Mouse (Mus musculus) left cerebral cortex, adult 11 months (tissue): ENCODE results near the gene Ap2a2.
A peak's percentile ranks its signal among the peaks of the same experiment; 100 is the strongest.
"Not testable (repeated sequence)": the region's sequence is repeated elsewhere in the genome, so short reads cannot be mapped to it uniquely, and the experiment has no call there.

Source experiments
- DNase-seq: peaks from one replicate; pipeline ENCODE4 v3.0.0; 2022; ENCODE audit warnings: low spot score

Gene Ap2a2

GRCm38 (mm10) chr7:141662223-141662622 lies 100.2 kb downstream of the Ap2a2 start:
- DNase-seq: no peak

DNA sequence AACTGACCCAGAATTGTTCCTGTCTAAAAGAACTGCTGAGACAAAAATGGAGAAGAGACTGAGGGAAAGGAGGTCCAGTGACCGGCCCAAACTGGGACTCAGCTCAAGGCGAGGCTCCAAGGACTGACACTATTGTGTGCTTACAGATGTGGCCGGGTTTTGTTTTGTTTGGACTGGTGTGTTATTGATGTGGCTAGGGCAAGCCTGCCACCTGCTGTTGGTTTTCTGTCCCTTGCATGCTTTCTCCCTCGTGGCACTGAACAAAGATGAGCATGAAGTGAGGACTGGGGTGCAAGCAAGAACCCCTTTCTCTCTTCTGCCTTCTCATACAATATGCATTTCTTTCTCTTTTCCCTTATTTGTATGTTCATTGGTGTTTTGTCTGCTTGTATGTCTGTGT lies 104.2 kb downstream of the Ap2a2 start:
- peak; percentile 29 for DNase-seq

- DNase-seq: not testable (repeated sequence)
Observed at GRCm38 (mm10) chr7:141669097-141669496, 107.1 kb downstream of the Ap2a2 start.

DNA sequence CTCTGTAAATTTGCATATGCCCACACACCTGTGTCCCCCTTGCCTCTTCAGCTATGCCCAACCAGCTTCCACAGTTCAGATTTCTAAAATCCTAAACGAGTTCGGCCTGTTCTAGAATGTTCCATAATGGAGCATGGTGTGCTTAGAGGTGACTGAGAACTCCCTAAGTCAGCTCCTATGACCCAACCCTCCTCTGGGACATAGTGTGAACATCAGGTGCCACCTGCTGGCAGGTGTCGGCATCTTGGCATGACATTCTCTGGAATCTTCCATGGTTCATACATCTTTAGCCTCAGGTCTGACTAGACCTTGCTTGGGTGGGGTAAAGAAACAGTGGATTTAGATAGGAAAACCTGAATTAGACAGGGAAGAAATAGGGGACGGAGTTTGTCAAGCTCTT lies 109.0 kb downstream of the Ap2a2 start:
- no peak for DNase-seq

GRCm38 (mm10) chr7:141671626-141672291 lies 109.8 kb downstream of the Ap2a2 start:
- DNase-seq: no peak

- no peak for DNase-seq
Observed at GRCm38 (mm10) chr7:141678922-141679321, 116.9 kb downstream of the Ap2a2 start.
